Mouse (Mus musculus) G1E-ER4 (cell line): ENCODE results near the gene Grin3b. TPM values are rescaled to one million over a fixed set of nuclear protein-coding genes. Genes with fewer than 3 reads are reported as not detected.

ENCODE experiments used
- GATA1 ChIP-seq: IDR thresholded peaks from one replicate; pipeline ENCODE4 v1.8.0; 2012; ENCODE audit warnings: low read length, inconsistent platforms
- polyA plus RNA-seq: library from polyadenylated mRNA; stranded (reverse); fragments of >175 nt; gene quantifications from 2 replicates; pipeline ENCODE4 v1.2.3, GENCODE M21; 2012

The Grin3b gene
- polyA plus RNA-seq, 1 experiment: 0.08 TPM

GRCm38 (mm10) chr10:79977324-79977723, 6.8 kb downstream of the Grin3b start:
- TF ChIP-seq GATA1: no peak

- no peak for TF ChIP-seq GATA1
Measured at GRCm38 (mm10) chr10:79978061-79978460, 7.5 kb downstream of the Grin3b start.

GRCm38 (mm10) chr10:79979401-79980155, 9.1 kb downstream of the Grin3b start:
- TF ChIP-seq GATA1: no peak

GRCm38 (mm10) chr10:79983205-79983604, 12.7 kb downstream of the Grin3b start:
- TF ChIP-seq GATA1: no peak

GRCm38 (mm10) chr10:79983670-79984069, 13.2 kb downstream of the Grin3b start:
- TF ChIP-seq GATA1: no peak

- TF ChIP-seq GATA1: no peak
Measured at GRCm38 (mm10) chr10:79984195-79984816, 13.8 kb downstream of the Grin3b start, which contains the start of gene Tmem259. Gene Tmem259 (minus strand): TSS chr10:79984330.

- TF ChIP-seq GATA1: no peak
Measured at GRCm38 (mm10) chr10:79984871-79985270, 14.4 kb downstream of the Grin3b start.

- no peak for TF ChIP-seq GATA1
Measured at GRCm38 (mm10) chr10:79985334-79986231, 15.1 kb downstream of the Grin3b start.

- TF ChIP-seq GATA1: no peak
Measured at GRCm38 (mm10) chr10:79986232-79986878, 15.8 kb downstream of the Grin3b start.

- TF ChIP-seq GATA1: no peak
Measured at GRCm38 (mm10) chr10:79986963-79987362, 16.4 kb downstream of the Grin3b start.

GRCm38 (mm10) chr10:79987771-79988505, 17.4 kb downstream of the Grin3b start:
- no peak for TF ChIP-seq GATA1

- TF ChIP-seq GATA1: no peak
Measured at GRCm38 (mm10) chr10:79988506-79989271, 18.2 kb downstream of the Grin3b start, which contains the start of gene Cnn2. Gene Cnn2 (plus strand): TSS chr10:79988584.

GRCm38 (mm10) chr10:79989272-79989786, 18.8 kb downstream of the Grin3b start:
- no peak for TF ChIP-seq GATA1

GRCm38 (mm10) chr10:79989870-79990269, 19.4 kb downstream of the Grin3b start:
- TF ChIP-seq GATA1: no peak
